Mouse (Mus musculus) heart, adult 9 months (tissue): ENCODE measurements around the gene Hsd17b7.
"Not testable (repeated sequence)": the region's sequence is repeated elsewhere in the genome, so short reads cannot be mapped to it uniquely, and the experiment has no call there.

Experiments used
- DNase-seq, 2 experiments: peaks; one replicate each; pipeline ENCODE4 v3.0.0; 2022; ENCODE audit warnings: low spot score in 2 of 2

Gene Hsd17b7

DNA sequence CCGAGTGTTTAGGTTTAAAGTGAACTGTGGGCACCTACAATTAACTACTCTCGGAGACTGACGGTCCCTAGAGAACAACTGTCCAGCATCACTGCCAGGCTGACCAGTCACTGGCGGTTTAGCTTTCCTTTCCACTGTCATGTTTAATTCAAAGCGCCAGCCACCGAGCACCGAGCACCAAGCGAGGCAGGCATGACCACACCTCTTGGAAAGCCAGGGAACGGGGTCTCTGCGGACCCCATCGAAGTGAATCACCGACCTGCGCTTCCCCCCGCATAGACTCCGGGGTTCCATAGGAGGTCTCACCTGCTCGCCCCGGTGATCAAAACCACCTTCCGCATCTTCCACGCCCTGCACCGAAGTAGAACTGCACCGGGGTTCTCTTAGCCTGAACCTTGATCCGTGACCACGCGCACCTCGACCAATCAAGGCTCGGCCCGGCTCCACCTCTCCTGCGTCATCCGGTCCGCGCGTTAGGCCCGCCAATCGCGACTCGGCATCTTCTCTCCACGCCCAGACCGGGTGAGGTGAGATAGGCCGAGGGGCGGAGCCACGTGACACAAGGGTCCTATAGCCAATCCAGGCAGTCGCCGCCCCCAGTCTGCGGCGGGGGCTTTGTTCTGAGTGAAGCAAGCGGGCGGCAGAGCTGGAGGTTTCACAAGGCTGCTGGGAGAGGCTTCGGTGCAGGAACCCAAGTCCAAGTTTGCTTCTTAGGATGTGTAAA, at the start of gene Hsd17b7:
Gene Hsd17b7, minus strand, starts transcription at position 450 of the 724 bp plus-strand sequence.
- peak; percentile 98 to 99 for DNase-seq

- DNase-seq = no peak
These were observed 45.7 kb upstream of the Hsd17b7 start for GRCm38 (mm10) chr1:170014784-170015183.

- DNase-seq = peak; percentile 79 to 80
These were observed 41.9 kb upstream of the Hsd17b7 start for GRCm38 (mm10) chr1:170010716-170011505.

DNA sequence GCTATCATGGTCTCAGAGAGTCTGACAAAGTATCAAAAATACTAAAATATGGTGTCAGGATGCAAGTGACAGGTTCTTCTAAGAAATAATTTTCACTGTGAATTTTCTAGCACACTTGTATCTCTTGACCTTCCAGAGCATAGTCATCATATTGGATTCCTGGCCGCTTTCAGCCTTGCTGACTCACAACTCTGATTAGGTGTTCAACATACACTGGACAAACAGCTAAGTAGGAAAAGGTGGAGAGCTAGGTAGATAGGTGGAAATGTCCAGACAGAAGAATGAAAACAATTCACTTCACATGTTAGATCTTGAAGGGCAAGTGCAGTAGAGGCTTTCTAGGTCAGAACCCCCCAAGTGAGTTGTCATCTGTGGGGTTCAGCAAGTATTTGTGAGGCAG, 40.3 kb upstream of the Hsd17b7 start:
- no peak for DNase-seq

DNA sequence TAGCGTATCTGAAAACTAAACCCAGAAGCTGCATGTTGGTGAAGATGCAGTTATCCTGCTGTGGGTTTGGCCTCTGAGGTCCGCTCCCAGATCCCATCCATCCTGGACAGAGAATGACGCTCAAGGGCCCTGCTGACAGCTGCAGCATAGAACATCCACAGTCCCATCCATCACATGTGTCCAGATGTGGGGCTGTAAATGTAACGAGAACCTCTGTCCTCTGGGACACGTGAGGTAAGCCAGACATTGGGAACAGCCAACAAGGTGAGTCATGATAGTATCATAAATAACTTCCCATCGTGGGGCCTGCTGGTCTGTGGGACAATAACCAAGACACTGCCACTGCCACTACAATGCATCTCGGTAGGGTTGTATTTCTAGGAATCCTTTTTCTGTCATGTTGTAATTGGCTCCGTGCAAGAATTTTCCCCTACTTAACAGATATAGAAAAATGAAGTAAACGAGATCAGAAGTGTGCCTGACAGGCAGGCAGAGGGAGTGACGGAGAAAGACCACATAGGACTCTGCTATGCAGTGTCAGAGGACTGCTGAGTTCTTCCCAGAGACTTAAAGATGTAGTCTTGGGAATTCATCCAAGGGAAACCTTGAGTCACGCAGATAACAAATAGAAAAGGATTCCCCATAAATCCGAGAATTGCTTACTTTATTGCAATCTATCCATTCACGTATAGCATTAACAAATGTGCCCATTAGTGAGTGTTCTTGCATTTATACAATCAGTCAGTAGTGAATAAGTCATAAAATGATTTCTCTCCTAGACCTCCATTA, 39.6 kb upstream of the Hsd17b7 start:
- no peak for DNase-seq

DNA sequence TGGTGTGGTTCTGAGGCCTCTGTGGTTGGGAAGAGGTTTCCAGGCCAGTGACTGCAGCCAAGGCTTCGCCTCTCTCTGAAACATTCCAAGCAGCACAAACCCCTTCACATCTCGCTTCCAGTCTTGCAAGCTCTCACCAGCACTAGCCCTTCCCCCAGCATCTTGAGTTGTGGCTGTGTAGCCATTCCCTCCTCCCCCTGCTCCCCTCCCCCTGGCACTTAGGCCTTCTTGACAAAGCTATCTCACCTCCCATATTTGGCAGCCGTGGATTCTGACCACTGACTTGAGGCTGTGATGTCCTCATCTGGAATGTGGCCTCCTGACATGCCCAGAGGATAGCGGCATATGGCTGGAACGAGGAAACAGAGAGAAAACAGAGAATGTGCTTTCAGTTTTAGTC, 37.5 kb upstream of the Hsd17b7 start:
- DNase-seq = peak; percentile 47 to 59

GRCm38 (mm10) chr1:170005297-170005696, 36.3 kb upstream of the Hsd17b7 start:
- no peak for DNase-seq

GRCm38 (mm10) chr1:169993901-169994300, 24.9 kb upstream of the Hsd17b7 start:
- DNase-seq = not testable (repeated sequence)

- peak in 1 of 2 experiments; percentile 17 for DNase-seq
These were observed 17.1 kb upstream of the Hsd17b7 start for GRCm38 (mm10) chr1:169986166-169986565.

GRCm38 (mm10) chr1:169977621-169978020, 8.6 kb upstream of the Hsd17b7 start:
- DNase-seq = no peak

GRCm38 (mm10) chr1:169971998-169972397, 3.0 kb upstream of the Hsd17b7 start:
- DNase-seq = no peak

- DNase-seq = no peak
These were observed 1.9 kb upstream of the Hsd17b7 start for GRCm38 (mm10) chr1:169970936-169971335.

DNA sequence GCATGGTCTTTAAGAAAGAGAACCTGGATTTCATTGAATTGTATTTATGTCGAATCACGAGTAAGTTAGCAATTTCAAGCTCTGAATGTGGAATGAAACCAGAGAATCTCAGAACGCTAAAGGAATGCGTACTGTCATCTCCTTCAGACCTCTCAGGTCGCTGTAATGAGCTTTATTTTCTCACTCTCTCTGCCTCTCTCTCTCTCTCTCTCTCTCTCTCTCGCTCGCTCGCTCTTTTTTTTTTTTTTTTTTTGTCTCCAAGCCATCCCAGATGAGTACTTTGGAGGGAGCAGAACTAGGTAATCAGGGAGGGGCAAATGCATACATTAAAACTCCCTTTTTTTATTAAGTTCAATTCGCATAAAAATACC, 460 bp upstream of the Hsd17b7 start:
- DNase-seq = no peak

DNA sequence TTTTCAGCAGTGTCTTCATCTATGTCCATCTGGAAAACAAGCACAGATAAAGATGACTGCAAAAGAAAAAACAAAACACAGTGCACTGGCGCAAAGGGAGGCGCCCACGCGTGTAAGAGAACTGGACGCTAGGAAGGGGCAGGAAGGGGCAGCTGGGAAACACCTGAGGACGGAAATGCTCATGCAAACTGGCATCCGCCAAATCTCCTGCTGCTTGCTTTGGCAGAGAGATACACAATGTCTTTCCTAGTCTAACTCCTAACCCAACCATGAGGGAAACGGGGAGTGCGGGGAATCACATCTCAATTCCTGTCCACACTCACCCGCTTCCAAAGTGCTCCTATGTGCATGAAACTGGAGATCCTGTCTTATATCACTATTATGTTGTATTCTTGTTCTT, 15.9 kb downstream of the Hsd17b7 start:
- DNase-seq = no peak

- no peak for DNase-seq
These were observed 16.4 kb downstream of the Hsd17b7 start for GRCm38 (mm10) chr1:169952636-169953035.

- DNase-seq = no peak
These were observed 17.5 kb downstream of the Hsd17b7 start for GRCm38 (mm10) chr1:169951561-169951960.

DNA sequence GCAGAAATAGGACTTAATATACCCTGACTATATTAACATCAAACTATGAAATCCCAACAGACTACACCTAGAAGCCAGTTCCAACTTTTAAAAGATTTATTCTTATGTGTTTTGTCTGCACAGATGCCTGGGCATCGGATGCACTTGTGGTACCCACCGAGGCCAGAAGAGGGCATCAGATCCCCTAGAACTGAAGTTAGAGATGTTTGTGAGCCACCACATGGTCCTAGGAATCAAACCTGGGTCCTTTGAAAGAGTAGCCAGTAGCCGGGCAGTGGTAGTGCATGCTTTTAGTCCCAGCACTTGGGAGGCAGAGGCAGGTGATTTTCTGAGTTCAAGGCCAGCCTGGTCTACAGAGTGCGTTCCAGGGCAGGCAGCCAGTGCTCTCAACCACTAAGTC, 18.4 kb downstream of the Hsd17b7 start:
- no peak for DNase-seq

- no peak for DNase-seq
These were observed 19.1 kb downstream of the Hsd17b7 start for GRCm38 (mm10) chr1:169949981-169950380.

GRCm38 (mm10) chr1:169948866-169949265, 20.2 kb downstream of the Hsd17b7 start:
- DNase-seq = no peak

DNA sequence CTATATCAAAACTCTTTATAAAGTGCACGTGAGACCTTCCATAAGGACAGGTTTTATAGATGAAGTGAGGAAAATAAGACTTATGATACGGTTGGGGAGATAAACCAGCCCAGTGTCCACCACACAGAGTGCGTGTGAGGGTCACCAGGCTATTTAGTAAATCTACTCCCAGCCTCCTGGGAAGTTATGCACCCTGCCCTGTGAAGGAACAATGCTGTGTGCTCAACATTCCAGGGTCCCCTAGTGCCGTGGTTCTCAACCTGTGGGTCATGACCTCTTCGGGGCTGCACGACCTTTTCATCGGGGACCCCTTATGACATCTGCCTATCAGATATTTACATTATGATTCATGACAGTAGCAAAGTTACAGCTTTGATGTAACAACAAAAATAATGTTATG, 20.8 kb downstream of the Hsd17b7 start:
- no peak for DNase-seq

GRCm38 (mm10) chr1:169947654-169948053, 21.4 kb downstream of the Hsd17b7 start:
- DNase-seq = no peak

GRCm38 (mm10) chr1:169946004-169946403, 23.0 kb downstream of the Hsd17b7 start:
- DNase-seq = no peak
